Mouse (Mus musculus): Measurements from ENCODE around the gene Prr12.

DNA sequence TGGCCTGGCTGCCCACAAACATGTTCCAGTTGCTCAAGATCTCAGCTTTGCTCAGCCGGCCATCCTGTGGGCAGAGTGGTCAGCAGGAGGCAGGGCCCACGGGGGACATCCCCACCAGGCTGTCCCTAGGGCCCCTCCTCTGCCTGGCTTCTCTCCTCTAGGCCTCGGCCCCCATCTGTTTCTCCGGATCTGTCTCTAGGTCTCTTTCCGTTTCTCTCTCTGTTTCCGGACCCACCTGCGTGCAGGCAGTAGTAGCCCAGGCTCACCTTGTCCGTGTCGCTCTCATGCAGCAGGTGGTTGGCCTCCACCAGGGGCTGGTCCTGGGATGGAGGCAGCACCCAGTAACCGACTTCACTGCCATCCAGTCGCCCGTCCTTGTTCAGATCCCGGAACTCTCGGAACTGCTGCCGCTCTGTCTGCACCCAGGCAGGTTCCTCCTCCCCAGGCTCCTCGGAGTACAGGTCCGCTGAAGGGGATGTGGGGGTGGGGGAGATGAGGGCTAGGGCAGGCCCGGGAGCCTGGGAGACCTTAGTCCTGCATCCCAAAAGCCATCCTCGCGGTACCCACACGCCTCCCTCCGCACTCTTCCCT lies 30.7 kb upstream of the Prr12 start:
- TF ChIP-seq POLR2A (IDR thresholded peaks at IDR 0.05; ENCODE audit: borderline replicate concordance, extremely low read depth, insufficient read depth, insufficient read length, poor library complexity, severe bottlenecking) (no peak), CTCF (IDR thresholded peaks at IDR 0.05; ENCODE audit: borderline replicate concordance, extremely low read depth, insufficient read depth, insufficient read length) (no peak)
